Mouse (Mus musculus): Measurements from ENCODE around the gene Sepsecs.

The Sepsecs gene

GRCm38 (mm10) chr5:52610306-52610705, 59.2 kb downstream of the Sepsecs start:
- no peak for DNase-seq (ENCODE audit: low spot score)

DNA sequence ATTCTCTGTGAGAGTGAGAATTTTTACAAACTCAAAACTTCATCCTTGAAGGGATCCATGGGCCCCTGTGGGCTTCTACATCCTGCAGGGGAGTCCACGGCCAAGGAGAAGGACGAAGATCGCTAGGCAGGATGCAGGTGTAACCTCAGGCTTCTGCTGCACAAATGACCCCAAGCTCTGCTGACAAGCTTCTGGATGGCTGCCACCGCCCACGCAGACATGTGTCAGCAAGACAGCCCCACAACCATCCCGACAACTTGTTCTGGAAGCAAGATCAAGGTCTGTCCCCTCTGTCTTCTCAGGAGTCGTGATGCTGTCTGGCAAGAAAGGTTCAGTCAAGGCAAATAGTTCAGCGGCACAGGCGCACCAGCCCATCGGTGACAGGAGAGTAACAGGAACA, 59.8 kb downstream of the Sepsecs start:
- no peak for DNase-seq (ENCODE audit: low spot score)

GRCm38 (mm10) chr5:52604582-52605041, 64.9 kb downstream of the Sepsecs start:
- DNase-seq (ENCODE audit: low spot score): no peak

GRCm38 (mm10) chr5:52590612-52591011, 78.9 kb downstream of the Sepsecs start:
- DNase-seq (ENCODE audit: low spot score): no peak

Data from lung, postnatal 25 days (tissue).